8 mouse cellular contexts compared by ENCODE assay signal in the genomic region with DNA sequence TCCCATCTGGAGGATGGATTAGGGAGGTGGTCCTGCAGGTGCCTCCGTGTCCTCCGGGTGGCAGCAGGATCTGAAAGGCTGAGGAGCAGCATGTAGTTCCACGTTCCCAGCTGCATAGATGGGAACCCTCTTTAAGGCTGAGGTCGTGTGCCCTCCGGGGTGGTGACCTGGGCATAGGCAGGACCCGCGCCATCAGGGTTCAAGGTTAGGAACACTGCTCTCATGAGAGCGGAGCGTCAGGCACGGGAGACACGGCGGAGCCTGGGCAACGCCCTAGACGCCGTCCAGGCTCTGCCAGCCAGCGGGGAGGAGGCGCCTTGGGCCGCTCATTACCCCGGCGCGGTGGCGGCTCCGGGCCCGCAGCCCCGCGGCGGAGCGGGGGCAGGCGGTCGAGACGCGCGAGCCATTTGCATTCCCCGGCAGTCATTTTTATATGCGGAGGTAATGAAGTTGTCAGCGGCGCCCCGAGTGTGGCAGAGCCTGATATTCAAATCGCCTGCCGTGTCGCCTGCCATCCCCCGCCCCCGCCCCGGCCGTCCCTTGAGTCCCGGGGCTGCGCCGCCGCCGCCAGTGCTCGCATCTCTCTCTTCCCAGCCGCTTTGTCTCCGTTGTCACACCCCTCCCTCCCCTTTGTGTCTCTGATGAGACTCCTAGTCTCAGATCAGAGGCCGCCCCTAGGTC.
DNase-seq lines count a peak whose midpoint lies in the region; ATAC-seq and TF ChIP-seq lines count a peak whose summit lies in the region.

No protein-coding gene starts in this region.

- peak overlapping the region; percentile 85 for H3K27ac ChIP-seq in hindbrain, postnatal 0 days

- H3K9me3 ChIP-seq in hindbrain, postnatal 0 days (ENCODE audit: low read length), result no peaks in the 10 kb centered on the region

- no peaks in the 10 kb centered on the region for H3K36me3 ChIP-seq in hindbrain, postnatal 0 days (ENCODE audit: insufficient read depth, low read length)

- H3K4me2 ChIP-seq in hindbrain, postnatal 0 days (ENCODE audit: low read depth, low read length), result peak overlapping the region; percentile 89

- H3K27me3 ChIP-seq in hindbrain, postnatal 0 days (ENCODE audit: insufficient read depth, low read length), result no peaks in the 10 kb centered on the region

- peak; percentile 21 for DNase-seq in T-cell, adult 2 months (ENCODE audit: low spot score)
- peak; percentile 75 for DNase-seq in cerebellum, adult 9-10 months
- peak; percentile 47 to 68 for DNase-seq in frontal cortex, adult 2 months (ENCODE audit: extremely low spot score in 1 of 2, low spot score in 1 of 2)
- peak; percentile 80 for DNase-seq in hindbrain, postnatal 0 days (ENCODE audit: low spot score)
- DNase-seq in left cerebral cortex, adult 8-10 months (ENCODE audit: low spot score in 2 of 2), result peak; percentile 54 to 65
- peak; percentile 65 to 72 for DNase-seq in lung, postnatal 4 days
- DNase-seq in right cerebral cortex, adult 2 months (ENCODE audit: low spot score in 2 of 2), result peak; percentile 58 to 74
- DNase-seq in c-Kit-positive CD71-positive TER-119-positive erythroid progenitor cells, embryonic 14.5 days (ENCODE audit: low spot score), result no peak

- ATAC-seq in hindbrain, postnatal 0 days, result peak; percentile 91

- WGBS in hindbrain, postnatal 0 days, result under 1% methylated on average over 54 of the region's 54 CpGs

- H3K4me3 ChIP-seq in hindbrain, postnatal 0 days (ENCODE audit: low read length), result peak overlapping the region; percentile 47

- 0 out of 2 replicates have a peak, but pooled peaks cover 2% of the 10 kb centered on the region for H3K4me1 ChIP-seq in hindbrain, postnatal 0 days (ENCODE audit: insufficient read depth, low read length)

- H3K9ac ChIP-seq in hindbrain, postnatal 0 days (replicated peaks; ENCODE audit: low read length), result peak overlapping the region; percentile 71

- peak; percentile 85 for TF ChIP-seq CTCF in hindbrain, postnatal 0 days (IDR thresholded peaks at IDR 0.05; ENCODE audit: low read depth)
